Mouse (Mus musculus) frontal cortex, postnatal 10 days (tissue): Measurements from ENCODE around the gene Hmgcs1.
"Not testable (repeated sequence)": the region's sequence is repeated elsewhere in the genome, so short reads cannot be mapped to it uniquely, and the experiment has no call there.

Experiments used
- DNase-seq, 2 experiments: peaks; one replicate each; pipeline ENCODE4 v3.0.0; 2022; ENCODE audit warnings: low spot score in 2 of 2, mixed read lengths in 1 of 2

The Hmgcs1 gene

DNA sequence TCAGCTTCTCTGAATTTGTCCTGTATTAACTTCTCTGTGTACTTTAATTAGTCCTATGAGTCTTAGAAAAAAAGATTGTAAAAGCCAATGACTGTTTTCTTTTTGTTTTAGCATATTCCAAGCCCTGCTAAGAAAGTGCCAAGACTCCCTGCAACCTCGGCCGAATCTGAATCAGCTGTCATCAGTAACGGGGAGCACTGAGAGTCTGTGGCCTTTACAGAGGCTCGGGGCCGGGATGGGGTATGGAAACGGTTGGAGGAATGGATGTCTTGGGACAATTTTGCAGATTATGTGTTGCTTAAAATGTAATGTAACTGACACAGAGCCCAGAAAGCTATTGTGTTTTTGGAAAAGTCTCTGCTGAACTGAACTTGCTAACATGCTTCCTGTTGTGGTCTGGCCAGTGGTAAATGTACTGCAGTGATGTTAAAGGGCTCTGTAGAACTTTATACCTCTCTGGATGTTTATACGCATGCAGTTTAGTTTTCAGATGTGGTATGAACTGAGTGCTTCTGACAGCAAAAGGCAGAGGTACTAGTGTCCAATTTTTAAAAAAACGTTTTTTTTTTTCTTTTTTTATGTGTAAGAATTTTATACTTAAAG, 16.2 kb downstream of the Hmgcs1 start:
- not testable (repeated sequence) for DNase-seq

DNA sequence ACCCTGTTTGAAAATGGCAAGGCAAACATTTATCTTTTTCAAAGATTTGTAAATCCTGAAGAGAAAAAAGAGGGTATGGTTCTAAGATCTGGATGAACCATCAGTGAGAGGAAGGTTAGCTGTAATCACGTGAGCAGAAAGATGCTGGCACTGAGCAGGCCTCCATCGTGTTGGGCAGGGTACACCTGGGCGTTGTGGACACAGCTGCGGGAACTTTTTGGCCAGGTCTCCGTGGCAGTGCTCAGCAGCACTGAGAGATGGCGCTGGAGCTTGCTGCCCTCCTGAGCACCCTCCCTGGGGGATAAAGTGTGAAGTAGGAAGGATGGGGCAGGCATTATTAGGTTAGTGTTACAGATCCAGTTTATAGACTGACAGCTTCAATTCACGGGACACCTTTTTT, 16.8 kb downstream of the Hmgcs1 start:
- no peak for DNase-seq

DNA sequence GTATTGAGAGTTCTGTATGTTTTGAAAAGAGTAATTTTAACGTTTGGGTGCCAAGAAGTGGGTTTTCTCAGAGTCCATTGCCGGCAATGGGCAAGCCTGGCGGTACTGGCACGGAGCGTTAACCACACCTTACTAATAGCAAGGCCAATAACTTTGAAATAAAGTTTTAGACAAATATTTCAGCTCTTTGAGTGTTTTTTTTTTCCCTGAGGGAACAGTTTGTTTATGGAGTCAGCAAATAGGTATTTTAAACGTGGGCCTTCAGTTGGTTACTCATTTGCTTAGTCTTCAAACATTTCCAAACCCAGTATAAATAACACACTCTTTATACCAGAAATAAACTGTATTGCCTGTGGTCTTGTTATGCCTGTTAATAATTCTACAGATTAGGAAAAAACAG, 17.7 kb downstream of the Hmgcs1 start:
- no peak for DNase-seq

DNA sequence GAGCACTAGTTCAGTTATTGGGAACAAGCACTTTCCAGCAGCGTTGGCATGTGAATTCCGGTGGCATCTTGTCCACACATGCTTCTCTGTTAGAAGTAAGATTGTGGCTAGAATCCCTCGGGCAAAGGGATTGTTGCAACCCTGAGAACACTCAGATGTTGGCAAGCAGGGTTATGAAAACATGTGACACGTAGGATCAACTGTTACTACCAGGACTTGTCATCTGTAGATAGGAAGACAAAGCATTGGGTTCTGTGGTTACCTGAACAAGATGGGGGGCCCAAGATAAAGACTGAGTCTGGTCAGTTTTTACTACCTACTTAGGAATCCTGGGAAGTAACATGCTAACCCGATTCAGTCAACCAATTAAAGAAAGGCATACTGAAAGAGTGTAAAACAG, 18.8 kb downstream of the Hmgcs1 start:
- DNase-seq, result no peak

GRCm38 (mm10) chr13:119709388-119710267, 19.4 kb downstream of the Hmgcs1 start:
- no peak for DNase-seq

DNA sequence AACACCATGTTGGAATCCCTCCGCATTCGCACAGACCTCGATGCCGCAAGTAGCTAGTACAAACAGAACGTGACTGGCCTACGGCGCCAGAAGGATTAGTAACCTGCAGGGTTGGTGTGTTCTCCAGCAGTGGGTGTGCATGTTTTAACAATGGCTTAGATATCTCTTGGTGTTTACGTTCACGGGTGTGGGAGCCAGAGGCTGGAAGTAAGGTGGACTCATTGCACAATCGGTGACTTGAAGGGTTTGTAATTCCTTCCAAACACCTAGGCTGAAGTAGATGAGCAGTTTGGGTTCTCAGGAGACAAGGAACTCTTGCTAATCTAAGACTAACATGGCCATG, 20.1 kb downstream of the Hmgcs1 start:
- DNase-seq, result no peak

DNA sequence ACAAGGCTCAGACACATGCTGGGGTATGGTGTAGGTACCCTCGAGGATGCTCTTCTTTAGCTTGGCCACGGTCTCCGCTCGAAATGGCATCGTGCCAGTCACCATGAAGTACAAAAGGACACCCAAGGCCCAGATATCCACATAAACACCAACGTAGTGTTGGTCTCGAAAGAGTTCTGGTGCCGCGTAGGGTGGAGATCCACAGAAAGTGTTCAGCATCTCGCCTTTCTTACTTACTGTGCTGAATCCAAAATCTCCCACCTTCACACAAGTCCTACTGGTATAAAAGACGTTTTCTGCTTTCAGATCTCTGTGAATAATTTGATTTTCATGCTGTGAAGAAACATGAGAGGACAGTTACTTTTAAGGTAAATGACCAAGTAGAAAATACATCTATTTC, 22.3 kb downstream of the Hmgcs1 start:
- DNase-seq, result no peak

DNA sequence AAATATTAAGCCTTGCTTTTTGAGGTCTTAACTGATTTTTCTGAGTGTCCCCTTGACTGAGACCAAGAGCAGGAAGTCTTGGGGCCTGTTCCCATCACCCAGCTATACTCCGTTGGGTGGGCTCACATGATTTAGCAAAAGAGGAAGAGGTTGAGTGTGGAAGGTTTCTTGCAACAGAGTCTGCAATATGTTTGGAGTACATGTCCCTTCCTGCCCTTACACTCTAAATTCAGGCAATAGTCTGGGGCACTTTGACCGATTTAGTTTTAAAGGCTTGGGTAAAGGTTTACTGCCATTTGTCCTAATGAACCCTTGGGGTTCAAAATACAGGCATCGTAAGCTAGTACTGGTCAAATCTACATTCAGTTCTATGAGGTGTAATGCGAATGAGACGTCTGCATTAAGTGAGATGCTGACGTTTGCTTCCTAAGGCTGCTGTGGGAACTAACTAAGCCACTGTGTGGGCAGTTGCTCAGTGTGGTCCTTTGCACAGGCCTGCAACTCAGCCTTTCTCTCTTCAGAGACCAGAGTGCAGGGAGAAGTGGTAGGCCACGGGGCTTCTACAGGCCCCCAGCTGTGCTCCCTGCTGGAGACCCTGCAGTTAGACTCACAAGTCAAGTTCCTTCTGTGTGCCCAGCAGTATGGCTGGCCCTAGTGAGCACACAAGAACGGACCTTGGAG, 23.1 kb downstream of the Hmgcs1 start:
- DNase-seq, result no peak

DNA sequence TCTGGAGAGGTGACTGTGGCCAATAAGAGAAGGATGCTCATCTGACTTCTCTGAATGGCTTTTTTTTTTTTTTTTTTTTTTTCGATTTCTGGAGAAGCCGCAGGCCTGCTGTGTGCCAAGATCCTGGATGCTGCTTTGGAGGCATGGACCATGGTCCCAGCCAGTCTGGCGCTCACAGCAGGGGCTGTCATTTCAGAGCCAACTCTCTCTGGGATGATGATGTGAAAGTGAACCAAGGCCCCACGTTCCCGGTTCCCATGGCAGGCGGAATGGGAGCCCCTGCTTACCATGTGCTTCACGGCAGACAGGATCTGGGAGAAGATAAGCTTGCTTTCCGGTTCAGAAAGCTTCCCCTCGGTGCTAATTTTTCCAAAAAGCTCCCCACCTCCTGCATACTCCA, 23.6 kb downstream of the Hmgcs1 start:
- no peak for DNase-seq

- no peak for DNase-seq
These were observed 25.9 kb downstream of the Hmgcs1 start for GRCm38 (mm10) chr13:119716105-119716504.

DNA sequence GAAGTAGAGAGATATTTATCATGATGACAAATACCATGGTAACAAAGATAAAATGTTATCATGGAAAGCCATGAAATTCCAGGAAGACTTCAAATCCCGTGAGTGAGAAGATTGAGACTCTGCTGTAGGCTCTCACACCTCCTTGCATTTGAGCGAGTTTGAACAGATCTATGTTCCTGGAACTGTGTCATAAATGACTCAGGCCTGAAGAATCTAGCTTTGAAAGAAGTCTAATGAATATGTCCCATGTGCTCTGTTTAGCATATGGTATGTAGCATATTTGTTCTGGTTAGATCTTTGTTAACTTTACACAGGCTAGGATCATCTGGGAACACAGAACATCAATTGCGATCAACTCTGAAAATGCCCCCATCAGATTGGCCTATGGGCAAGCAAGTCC, 32.3 kb downstream of the Hmgcs1 start:
- no peak for DNase-seq

DNA sequence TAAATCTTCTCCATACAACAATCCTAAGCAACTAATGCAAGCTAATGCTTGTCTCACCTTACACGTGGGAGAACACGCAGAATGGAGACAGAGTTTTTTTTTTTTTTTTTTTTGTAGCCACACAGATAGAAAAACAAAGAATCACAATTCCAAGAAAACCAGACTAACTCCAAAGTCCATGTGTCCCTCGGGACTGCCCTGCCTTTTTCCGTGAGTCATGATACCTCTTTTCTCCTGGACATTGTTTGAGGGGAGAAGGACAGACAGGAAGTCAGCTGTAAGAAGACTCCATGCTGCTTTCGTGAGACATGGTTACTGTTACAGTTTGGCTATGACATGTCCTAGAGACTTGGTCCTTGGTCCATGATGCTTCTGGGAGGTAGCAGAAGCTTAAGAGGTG, 33.2 kb downstream of the Hmgcs1 start:
- DNase-seq, result no peak

- no peak for DNase-seq
These were observed 34.4 kb downstream of the Hmgcs1 start for GRCm38 (mm10) chr13:119724541-119724940.

- no peak for DNase-seq
These were observed 37.6 kb downstream of the Hmgcs1 start for GRCm38 (mm10) chr13:119727608-119728387.

GRCm38 (mm10) chr13:119729406-119729805, 39.2 kb downstream of the Hmgcs1 start:
- no peak for DNase-seq

DNA sequence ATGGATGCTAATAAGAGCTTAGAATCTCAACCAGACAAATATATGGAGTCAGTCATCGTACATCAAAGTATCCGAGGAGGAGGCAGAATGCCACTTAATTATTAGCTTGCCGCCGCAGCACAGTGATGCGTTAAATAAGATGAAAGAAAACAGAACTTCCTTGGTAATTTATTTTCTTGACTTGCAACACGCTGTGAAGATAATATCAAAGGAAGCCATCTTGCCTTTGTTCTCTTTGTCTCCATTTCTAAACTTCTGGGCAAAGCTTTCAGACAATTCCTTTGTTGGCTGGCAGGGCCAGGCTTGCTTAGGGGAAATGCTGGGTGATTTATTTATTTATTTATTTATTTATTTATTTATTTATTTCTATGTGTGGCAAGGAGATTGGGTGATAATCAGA, 41.3 kb downstream of the Hmgcs1 start:
- no peak for DNase-seq

- no peak for DNase-seq
These were observed 51.4 kb downstream of the Hmgcs1 start for GRCm38 (mm10) chr13:119741390-119742237.

DNA sequence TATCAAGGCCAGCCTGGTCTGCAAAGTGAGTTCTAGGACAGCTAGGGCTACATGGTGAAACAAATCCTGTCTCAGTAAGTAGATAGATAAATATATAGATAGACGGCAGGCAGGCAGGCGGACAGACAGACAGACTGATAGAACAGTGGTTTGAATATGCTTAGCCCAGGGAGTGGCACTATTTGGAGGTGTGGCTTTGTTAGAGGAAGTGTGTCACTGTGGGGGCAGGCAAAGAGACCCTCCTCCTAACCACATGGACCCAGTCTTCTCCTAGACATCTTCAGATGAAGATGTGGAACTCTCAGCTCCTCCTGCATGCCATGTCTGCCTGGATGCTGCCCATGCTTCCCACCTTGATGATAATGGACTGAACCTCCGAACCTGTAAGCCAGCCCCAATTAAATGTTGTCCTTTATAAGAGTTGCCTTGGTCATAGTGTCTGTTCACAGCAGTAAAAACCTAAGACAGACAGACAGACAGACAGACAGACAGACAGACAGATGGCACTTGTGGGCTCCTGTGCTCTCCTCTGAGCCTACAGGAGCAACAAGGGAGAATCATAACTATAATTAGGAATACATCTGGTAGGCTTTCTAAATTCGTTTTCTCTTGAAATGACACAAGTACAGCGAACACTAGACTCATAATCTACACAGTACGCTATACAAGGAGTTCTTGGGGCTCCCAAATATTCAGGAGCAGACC, 52.7 kb downstream of the Hmgcs1 start:
- DNase-seq, result no peak

DNA sequence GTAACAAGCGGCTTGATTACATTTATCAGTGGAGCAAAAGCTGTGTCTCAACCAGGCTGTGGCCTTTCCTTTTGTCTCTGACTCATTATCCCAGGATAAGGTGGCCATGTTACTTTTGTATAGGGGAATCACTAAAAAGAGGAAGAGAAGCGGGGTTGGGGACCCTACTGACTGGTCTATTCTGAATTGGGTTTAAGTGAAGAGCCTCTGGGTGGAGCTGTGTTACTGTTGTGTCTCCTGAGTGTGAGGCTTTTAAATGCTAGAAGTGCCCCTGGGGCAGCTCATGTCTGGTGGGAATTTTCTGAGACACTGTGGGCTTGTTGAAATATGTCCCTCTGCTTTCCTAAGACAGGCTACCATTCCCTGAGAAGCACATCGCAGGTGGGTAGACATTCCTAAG, 53.3 kb downstream of the Hmgcs1 start:
- DNase-seq, result no peak

GRCm38 (mm10) chr13:119746930-119747329, 56.8 kb downstream of the Hmgcs1 start:
- DNase-seq, result no peak
